Mouse (Mus musculus) erythroblast, adult 5-6 weeks (primary cell): ENCODE data around the gene Eps8. TPM values are rescaled to one million over a fixed set of nuclear protein-coding genes. Genes with fewer than 3 reads are reported as not detected.

Experiments
- ATAC-seq: replicated peaks from 2 replicates; pipeline ENCODE4 v1.8.0; 2016; ENCODE audit warnings: moderate number of reproducible peaks, mild to moderate bottlenecking, moderate TSS enrichment, inconsistent platforms; ENCODE audit not compliant: poor library complexity, low FRiP score, severe bottlenecking
- total RNA-seq, 2 experiments: library from RNA; stranded (forward) in 1 of 2; stranded (reverse) in 1 of 2; fragments of 150-400 nt in 1 of 2; fragments of 200-764, 138-1000 nt in 1 of 2; gene quantifications; 2 replicates each; pipeline versions ENCODE4 v1.2.3 to v1.2.4; 2015 to 2017; ENCODE audit warnings: low replicate concordance in 2 of 2

Gene Eps8
- total RNA-seq, 2 experiments from 2014 or later, result 2.3 to 4.4 TPM

DNA sequence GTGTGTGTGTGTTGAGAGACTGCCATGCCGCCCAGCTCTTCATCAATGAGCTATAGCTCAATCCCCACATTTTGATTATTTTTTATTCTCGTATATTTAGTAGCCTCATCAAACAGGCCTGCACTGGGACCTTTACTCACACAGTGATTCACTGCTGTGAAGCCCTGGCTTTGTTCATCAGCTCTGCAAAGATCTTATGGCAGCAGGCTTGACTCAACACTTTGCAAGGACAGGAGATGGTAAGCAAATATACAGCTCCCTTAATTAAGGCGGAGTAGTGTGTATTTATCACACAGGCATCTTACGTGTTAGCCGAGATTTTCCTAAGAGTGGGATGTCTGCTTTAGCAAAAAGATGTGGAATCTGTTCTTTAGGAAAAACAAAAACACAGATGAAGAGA, 74.2 kb downstream of the Eps8 start:
- ATAC-seq, result no peak

DNA sequence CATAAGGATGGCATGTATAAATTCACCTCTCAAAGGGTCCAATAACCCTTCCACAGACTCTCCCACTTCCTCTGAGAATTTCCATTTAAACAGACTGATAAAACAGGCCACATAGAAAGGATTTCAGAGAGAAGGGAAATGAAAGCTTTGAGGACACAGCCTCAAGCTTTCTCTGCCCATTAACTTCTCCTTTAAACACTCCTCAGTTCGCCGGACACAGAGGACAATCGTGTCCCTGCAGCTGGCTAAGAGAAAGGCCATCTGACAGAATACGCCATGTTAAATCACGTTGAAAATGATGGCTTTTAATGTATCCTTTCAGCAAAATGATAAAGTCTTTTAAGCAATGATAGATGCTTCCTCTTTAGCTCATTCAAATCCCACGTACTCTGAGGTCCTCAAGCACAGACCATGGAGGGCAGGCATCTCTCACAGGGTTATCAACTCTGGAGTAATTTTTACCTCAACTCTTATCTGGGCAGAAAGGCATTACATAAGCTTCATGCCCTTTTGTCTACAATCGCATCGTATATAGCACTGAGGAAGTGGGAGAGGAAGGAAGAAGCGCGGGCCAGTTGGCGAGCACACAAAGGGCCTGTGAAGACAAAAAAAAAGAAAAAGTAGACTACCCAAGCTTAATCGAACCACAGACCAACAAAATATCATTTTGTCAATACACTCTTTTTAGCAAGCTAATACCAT, 77.9 kb downstream of the Eps8 start:
- ATAC-seq, result no peak

DNA sequence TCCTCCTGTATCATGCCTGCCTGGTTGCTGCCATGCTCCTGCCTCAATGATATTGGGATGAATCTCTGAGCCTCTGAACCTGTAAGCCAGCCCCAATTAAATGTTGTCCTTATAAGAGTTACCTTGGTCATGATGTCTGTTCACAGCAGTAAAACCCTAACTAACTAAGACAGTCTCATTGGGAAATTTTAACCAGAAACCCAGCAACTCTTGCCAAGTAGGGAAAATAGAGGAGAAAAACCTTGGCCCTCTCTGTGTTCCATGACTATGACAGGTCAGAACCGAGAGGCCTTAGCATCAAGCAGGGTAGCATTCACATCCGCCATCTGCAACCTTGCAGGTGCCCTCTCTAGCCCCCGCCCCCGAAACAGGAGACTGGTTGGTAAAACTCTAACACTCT, 78.6 kb downstream of the Eps8 start:
- no peak for ATAC-seq

DNA sequence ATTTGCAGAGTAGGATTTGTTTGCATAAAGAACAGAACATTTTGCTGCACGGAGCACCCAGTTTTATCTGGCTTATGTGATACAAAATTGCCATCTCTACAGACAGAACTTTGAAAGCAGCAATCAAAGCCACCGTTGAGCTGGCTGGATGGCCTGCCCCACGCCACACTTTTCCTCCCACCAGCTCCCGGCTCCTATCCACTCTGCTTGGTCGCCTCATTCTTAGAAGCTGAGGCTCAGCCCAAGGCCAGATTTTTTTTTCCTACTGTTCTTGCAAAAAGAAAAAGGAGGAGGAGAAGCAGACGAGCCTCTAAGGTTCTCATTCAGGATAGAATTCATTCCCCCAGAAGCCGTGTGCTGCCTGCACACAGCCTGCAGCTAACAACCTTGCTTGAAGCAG, 80.8 kb downstream of the Eps8 start:
- ATAC-seq, result no peak

DNA sequence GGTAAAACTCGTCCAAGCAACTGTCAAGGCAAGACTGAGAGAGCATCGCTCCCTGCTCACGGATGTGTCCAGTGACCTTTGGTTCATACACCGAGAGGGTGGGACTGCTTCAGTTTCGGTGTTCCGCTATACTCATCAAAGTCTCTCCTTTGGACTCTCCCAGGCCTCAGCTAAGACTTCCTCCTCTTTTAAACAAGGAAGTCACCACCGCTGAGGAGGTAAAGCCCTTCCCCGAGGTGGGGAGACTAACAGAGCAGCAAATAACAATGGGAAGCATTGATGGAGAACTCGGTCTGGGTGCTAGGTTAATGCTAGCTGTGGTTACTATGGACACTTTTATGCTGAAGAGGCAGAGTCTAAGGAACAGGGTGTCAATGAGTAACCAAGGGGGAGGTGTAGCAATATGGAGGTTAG, 84.0 kb downstream of the Eps8 start:
- no peak for ATAC-seq

DNA sequence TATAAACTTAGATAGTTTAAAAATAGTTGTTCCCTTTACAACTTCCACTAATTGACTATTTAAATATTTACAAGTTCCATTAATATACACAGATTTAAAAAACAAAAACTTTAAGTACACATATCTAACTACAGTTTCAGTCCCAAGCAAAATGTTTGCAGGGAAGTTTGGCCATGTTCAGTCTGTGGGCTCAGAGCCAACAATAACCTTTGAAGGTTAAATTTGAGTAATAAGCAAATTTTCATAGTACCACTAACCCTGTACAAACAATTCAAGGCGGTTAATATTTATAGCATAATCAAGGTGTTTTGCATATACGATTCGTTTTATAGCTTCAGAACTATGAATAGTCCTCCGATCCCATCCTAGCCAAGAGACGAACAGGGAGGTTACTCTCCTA, 84.7 kb downstream of the Eps8 start:
- ATAC-seq, result no peak

DNA sequence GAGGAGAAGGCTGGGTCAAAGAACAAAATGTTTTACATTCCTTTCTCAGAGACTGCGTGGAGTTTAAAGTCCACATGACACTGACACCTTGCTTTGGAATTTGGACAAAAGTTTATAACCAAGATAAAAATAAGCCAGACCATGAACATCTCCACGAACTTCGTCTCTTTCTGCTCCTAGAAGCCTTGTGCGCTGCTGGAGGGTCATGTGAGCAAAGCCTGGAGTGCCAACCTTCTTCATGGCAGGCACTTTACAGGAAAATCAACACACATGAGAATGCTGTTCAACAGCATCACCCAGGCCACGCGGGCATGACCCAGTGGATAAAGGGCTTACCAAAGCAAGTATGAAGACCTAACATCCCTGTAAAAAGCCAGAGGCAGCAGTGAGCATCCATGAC, 85.6 kb downstream of the Eps8 start:
- ATAC-seq, result no peak

DNA sequence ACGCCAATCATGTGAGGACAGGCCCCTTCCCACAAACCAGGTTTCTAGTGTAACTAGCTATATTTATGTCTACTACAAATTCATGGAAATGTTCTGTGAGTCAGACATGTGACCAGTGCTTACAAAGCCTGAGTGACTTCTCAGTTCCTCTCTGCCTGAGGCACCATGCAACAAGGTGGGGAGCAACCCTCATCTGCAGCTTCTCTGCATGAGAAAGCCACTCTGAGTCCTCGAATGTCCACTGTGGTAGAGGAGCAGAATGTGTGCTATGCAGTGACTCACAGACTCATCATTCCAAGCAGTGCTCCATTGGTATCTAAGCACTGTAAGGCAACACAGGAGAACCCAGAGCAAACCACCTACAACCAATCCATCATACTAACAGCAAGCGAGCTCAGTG, 88.8 kb downstream of the Eps8 start:
- ATAC-seq, result no peak

DNA sequence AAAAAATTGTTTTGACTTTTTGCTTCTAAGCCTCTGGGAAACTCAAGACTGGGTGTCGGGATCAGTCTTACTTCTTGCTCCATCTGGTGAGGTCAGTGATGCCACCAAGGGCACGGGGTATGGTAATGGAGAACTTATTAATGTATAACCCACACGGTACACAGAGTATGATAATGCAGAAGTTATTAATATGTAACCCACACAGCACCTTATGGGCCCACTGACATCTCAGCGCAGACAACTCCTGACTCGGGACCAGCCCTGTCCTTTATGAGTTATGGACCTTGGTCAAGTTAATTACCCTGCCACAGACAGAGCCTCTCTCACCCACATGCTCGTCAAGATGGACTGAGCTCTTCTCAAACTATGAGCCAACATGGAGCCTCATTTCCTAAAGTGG, 89.2 kb downstream of the Eps8 start:
- ATAC-seq, result no peak

DNA sequence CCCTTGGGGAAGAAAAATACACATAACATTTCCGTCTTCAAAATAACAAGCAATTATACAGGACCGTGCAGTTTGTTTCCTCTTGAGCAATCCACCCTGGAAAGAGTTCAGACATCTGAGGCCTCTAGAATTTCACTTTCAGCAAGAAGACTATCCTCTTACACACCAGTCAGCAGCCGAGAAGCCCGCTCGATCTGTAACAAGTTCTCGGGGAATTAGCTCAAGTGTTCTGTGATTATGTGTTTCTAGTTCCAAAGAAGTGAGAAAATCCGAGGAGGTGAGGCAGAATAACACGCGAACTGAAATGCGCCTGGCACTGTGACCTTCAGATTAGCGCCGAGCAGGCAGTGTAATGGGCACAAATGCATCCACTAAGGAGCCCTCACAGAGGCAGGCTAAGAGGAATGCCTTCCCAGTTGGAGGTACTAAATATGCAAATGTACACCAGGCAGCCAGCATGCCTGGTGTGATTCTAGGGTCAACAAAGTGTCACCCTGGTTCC, 94.3 kb downstream of the Eps8 start:
- ATAC-seq, result no peak

DNA sequence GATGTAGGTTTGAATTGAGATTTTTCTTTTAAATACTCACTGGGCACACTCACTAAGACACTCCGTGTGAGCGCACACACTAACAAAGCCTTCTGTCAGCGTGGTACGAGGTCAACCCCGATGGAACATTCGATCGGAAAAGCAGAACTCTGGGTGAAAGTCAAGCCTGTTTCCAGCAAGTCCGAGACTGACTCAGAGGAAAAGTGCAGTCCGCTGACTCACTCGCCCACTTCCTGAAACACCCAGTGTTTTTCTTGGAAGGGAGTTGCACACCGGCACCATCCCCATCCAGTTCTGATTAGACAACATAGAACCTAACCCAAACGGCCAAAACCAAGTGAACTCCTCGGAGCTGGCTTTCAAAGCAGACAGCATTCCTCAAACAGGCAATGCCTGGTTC, 95.8 kb downstream of the Eps8 start:
- ATAC-seq, result no peak

DNA sequence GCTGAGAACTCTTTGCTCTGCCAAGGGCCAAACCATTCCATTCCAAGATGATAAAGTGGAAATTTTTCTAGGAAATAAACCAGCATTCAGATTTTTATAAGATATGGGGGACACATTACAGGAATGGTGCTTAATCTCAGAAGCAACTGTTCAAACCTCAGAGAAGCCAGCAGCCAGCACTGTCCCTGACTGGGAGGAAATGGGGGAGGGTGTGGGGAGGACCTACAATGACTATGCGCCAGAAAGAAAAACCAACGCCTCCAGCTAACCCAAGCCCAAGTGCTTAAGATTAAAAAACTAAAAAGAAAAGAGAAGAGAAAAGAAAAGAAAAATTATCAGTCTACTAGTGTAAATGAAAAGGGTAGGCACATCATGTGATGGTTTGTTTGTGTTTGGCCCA, 97.0 kb downstream of the Eps8 start:
- ATAC-seq, result no peak

DNA sequence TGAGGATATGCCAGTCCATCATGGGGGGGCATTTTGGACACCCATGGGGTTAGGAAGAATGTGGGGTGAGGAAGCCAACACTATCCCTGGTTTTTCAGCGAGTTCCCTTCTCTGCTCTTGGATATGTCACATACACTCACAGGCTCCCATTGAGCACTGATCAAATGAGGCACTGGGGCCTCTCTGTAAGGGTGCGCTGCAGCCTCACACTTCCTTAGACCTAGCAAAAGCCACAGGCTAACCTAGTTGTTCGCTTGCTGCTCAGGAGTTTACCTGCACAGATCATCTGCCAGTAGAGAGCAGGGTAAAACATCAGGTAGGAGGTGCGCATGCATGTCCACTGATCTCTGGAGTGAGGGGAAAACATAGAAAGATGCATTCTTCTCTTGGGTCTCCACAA, 97.5 kb downstream of the Eps8 start:
- ATAC-seq, result no peak

DNA sequence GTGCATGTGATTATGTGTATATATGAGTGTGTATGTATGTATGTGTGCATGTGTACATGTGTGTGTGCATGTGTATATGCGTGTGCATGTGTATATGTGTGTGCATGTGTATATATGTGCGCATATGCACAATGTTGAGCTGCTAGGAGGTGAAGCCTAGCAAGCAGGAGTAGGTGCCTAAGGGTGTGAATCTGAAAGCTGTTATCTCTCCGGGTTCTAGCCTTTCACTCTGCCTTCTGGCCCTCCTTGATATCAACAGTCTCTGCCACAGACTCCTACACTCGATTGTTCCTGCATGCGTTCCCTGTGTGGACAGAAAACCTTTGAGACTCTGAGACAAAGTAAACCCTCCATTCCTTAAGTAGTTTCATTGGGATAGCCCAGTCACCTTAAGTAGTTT, 98.0 kb downstream of the Eps8 start:
- ATAC-seq, result no peak

DNA sequence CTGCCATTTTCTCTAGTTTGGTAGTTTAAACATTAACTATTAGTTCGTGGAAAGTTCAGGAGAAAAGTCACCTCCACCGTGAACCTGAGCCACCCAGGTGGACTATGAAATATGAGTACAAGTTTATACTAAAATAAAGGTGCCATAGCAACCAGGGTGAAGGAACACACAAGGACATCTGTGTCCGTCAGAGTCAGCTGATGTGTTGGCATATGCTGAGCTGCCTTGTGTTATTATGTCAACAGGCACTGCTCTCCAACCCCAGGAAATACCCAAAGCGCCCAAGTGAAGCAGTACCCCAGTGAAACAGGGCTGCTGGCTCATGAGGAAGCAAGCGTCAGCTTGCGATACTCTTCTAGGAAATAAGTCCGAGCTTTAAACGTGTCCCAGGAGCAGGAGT, 104.5 kb downstream of the Eps8 start:
- ATAC-seq, result no peak

DNA sequence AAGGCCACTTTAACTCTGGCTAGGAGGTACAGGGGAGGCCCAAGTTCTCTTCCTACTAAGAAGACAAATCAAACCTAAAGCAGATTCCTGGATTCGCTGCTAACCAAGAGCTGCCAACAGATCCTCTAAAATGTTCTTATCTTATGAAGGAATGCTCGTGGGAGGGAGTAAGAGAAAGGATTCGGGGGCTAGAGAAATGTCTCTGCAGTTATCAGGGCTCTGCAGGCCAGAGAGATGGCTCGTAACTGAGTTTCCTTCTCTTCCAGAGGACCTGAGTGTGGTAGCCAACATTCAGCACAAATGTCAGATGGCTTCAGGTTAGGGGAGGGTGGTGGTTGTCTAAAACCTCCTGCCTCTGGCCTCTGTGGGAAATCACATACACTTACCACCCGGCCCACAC, 106.1 kb downstream of the Eps8 start:
- ATAC-seq, result no peak

DNA sequence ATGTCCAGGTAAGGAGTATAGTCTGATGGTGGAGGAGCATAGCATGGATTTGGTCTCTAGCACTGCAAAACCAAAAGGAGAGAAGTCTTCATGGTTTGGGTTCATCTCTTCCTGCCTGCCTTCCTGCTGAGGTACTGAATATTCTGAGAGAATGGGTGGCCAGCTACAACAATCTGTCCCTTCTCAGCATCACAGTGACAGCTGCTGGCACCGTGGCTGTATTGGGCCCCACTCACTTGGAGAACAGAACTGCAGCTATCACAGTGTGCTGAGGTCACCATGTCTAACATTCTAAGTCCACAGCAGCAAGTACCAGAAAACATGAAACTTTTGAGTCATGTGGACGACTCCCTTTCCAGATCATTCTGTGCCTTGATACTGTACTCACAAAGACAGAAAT, 107.1 kb downstream of the Eps8 start:
- no peak for ATAC-seq

DNA sequence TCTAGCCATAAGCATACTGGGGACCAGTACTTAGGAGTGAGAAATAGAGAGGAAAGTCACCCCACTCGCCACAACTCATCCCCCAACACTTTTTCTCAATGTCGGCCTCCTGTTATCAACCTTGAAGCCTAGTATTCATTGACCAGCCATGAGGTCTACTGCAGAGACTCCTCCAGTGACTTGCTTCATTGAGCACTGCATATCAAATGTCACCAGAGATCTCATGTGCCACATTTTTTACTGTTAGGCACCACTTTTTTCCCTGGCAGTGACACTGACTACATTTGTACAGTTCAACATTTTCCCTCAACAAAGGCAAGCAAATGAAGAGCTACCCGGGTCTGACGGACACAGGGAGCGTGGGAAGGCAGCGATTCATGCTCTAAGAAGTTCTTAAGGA, 108.6 kb downstream of the Eps8 start:
- ATAC-seq, result no peak

DNA sequence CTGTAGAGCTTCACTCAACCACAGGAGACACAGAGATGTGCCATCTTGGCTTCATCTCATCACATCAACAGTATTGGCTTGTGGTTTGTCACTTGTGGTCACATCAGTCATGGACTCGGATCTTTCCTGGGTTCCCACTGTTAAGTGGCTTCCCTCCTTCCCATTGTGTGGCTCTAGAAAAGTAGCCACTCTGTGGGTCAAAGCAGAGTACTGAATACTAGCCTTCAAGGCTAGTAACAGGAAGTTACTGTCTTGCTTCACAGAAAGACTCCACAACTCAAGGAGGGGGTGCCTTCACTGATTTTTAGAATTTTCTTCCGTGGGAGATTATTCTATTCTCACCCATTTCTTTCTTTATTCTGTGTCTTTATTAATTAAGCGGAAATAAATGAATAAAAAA, 109.3 kb downstream of the Eps8 start:
- no peak for ATAC-seq

DNA sequence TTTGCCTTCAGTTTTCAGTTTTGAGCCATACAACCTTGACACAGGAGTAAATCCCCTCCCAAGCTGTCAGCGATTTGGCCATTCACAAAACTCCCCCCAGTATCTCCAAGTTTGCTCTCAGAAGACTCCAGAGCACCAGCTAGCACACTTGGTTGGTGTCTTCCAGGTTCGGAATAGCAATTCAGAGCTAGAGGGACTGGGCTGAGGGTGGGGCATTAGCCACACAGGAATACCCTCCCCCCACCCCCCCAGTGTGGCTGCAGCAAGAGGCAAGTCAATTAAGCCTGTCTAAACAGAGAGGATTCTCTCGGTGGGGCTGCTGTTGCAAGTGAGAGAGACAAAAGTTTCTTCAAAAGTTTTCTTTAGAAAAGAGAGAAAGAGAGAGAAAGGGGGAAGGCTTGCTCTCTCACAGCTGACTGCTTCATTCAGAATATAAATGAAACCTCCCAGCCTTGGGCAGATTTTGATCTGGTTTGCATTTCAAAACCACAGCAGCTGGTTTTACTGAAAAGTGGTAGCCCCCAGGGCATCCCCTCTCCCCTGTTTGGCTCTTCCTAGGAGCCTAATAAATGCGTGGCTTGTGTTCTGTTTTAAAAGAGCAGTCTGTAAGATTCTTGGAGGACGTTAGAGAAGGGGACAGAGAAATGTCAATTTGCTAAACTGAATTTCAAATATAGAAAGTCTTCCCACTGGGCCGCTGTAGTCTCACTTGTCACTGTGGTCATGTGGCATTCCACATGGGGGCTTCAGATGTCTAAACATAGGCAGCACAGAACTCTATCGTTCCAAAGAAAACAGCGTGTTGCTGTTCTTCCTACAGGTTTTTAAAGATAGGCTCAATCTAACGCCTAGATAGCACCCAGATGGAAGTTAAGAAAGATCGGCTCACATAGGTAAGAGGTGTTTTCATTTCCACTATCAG, 112.2 kb downstream of the Eps8 start:
- ATAC-seq, result no peak
